Mouse (Mus musculus): ENCODE measurements around the gene Pde10a. TPM values are rescaled to one million over a fixed set of nuclear protein-coding genes. Genes with fewer than 3 reads are reported as not detected.

Gene Pde10a
- total RNA-seq, 1 experiment = 2.6 TPM

- H3K9ac ChIP-seq (ENCODE audit: insufficient read depth, low read depth, low read length, poor library complexity, severe bottlenecking) = no peak overlapping the region
- no peak overlapping the region for H3K27ac ChIP-seq (ENCODE audit: insufficient read depth, low read depth, low read length, poor library complexity, severe bottlenecking)
- H3K4me1 ChIP-seq (ENCODE audit: control insufficient read depth in 2 of 2, insufficient read depth in 2 of 2, low read length in 2 of 2, poor library complexity in 1 of 2) = 0 out of 4 replicates have a peak, but pooled peaks cover 0 to 2% of the 10 kb centered on the region in 2 experiments
- TF ChIP-seq ZNF384 (IDR thresholded peaks at IDR 0.05; ENCODE audit: low read depth, low read length) (peak; percentile 85), CHD2 (IDR thresholded peaks at IDR 0.05; ENCODE audit: low read depth, low read length) (no peak), MAFK (IDR thresholded peaks at IDR 0.05; ENCODE audit: insufficient read depth, low read depth, low read length) (0 out of 2 replicates have a peak, but pooled peaks have one; percentile 28)
- no peak overlapping the region for H3K4me3 ChIP-seq (ENCODE audit: insufficient read depth in 1 of 2, low read depth in 1 of 2, low read length in 2 of 2, poor library complexity in 1 of 2, severe bottlenecking in 1 of 2)
- no peaks in the 10 kb centered on the region for H3K36me3 ChIP-seq (ENCODE audit: control insufficient read depth, insufficient read depth, low read length, poor library complexity, severe bottlenecking)
- in situ Hi-C loops (cut with MboI; ENCODE audit: low sequenced_read_pairs in 2 of 2, unreplicated experiment in 2 of 2) = no loop called here
- no peaks in the 10 kb centered on the region for H3K9me3 ChIP-seq (ENCODE audit: control insufficient read depth, insufficient read depth, low read depth, low read length)
- DNase-seq (ENCODE audit: low read depth, low spot score) = peak; percentile 26
These were observed 162.9 kb downstream of the Pde10a start for GRCm38 (mm10) chr17:8688096-8688495.

- no peak overlapping the region for H3K4me3 ChIP-seq (ENCODE audit: insufficient read depth in 1 of 2, low read depth in 1 of 2, low read length in 2 of 2, poor library complexity in 1 of 2, severe bottlenecking in 1 of 2)
- no peak for DNase-seq (ENCODE audit: low read depth, low spot score)
- no peak for TF ChIP-seq CHD2 (IDR thresholded peaks at IDR 0.05; ENCODE audit: low read depth, low read length)
- no peak for TF ChIP-seq MAFK (IDR thresholded peaks at IDR 0.05; ENCODE audit: insufficient read depth, low read depth, low read length)
- TF ChIP-seq ZC3H11A (IDR thresholded peaks at IDR 0.05; ENCODE audit: borderline replicate concordance, low read depth, low read length) = no peak
- TF ChIP-seq ZNF384 (IDR thresholded peaks at IDR 0.05; ENCODE audit: low read depth, low read length) = no peak
- TF ChIP-seq HCFC1 (IDR thresholded peaks at IDR 0.05; ENCODE audit: borderline replicate concordance, insufficient read depth, low read length) = no peak
- no peak overlapping the region for H3K27ac ChIP-seq (ENCODE audit: insufficient read depth, low read depth, low read length, poor library complexity, severe bottlenecking)
- H3K9me3 ChIP-seq (ENCODE audit: control insufficient read depth, insufficient read depth, low read depth, low read length) = no peaks in the 10 kb centered on the region
- no peak overlapping the region for H3K9ac ChIP-seq (ENCODE audit: insufficient read depth, low read depth, low read length, poor library complexity, severe bottlenecking)
- no peaks in the 10 kb centered on the region for H3K4me1 ChIP-seq (ENCODE audit: control insufficient read depth in 2 of 2, insufficient read depth in 2 of 2, low read length in 2 of 2, poor library complexity in 1 of 2)
- in situ Hi-C loops (cut with MboI; ENCODE audit: low sequenced_read_pairs in 2 of 2, unreplicated experiment in 2 of 2) = no loop called here
- no peaks in the 10 kb centered on the region for H3K36me3 ChIP-seq (ENCODE audit: control insufficient read depth, insufficient read depth, low read length, poor library complexity, severe bottlenecking)
These were observed 173.1 kb downstream of the Pde10a start for GRCm38 (mm10) chr17:8698265-8698664.

- Histone ChIP-seq H3K9me3 (ENCODE audit: control insufficient read depth, insufficient read depth, low read depth, low read length) (no peaks in the 10 kb centered on the region), H3K9ac (ENCODE audit: insufficient read depth, low read depth, low read length, poor library complexity, severe bottlenecking) (no peak overlapping the region), H3K4me3 (ENCODE audit: insufficient read depth in 1 of 2, low read depth in 1 of 2, low read length in 2 of 2, poor library complexity in 1 of 2, severe bottlenecking in 1 of 2) (no peak overlapping the region), H3K4me1 (ENCODE audit: control insufficient read depth in 2 of 2, insufficient read depth in 2 of 2, low read length in 2 of 2, poor library complexity in 1 of 2) (no peaks in the 10 kb centered on the region), H3K36me3 (ENCODE audit: control insufficient read depth, insufficient read depth, low read length, poor library complexity, severe bottlenecking) (no peaks in the 10 kb centered on the region), H3K27ac (ENCODE audit: insufficient read depth, low read depth, low read length, poor library complexity, severe bottlenecking) (no peak overlapping the region)
- in situ Hi-C loops (cut with MboI; ENCODE audit: low sequenced_read_pairs in 2 of 2, unreplicated experiment in 2 of 2) = no loop called here
- DNase-seq (ENCODE audit: low read depth, low spot score) = no peak
- TF ChIP-seq HCFC1 (IDR thresholded peaks at IDR 0.05; ENCODE audit: borderline replicate concordance, insufficient read depth, low read length) = no peak
- TF ChIP-seq ZNF384 (IDR thresholded peaks at IDR 0.05; ENCODE audit: low read depth, low read length) = no peak
- TF ChIP-seq ZC3H11A (IDR thresholded peaks at IDR 0.05; ENCODE audit: borderline replicate concordance, low read depth, low read length) = no peak
- TF ChIP-seq CHD2 (IDR thresholded peaks at IDR 0.05; ENCODE audit: low read depth, low read length) = no peak
- no peak for TF ChIP-seq MAFK (IDR thresholded peaks at IDR 0.05; ENCODE audit: insufficient read depth, low read depth, low read length)
These were observed 173.6 kb downstream of the Pde10a start for GRCm38 (mm10) chr17:8698793-8699192.

GRCm38 (mm10) chr17:8701096-8701495 lies 175.9 kb downstream of the Pde10a start:
- in situ Hi-C loops (cut with MboI; ENCODE audit: low sequenced_read_pairs in 2 of 2, unreplicated experiment in 2 of 2) = no loop called here

GRCm38 (mm10) chr17:8702503-8702902 lies 177.3 kb downstream of the Pde10a start:
- TF ChIP-seq HCFC1 (IDR thresholded peaks at IDR 0.05; ENCODE audit: borderline replicate concordance, insufficient read depth, low read length) (no peak), MAFK (IDR thresholded peaks at IDR 0.05; ENCODE audit: insufficient read depth, low read depth, low read length) (no peak), ZC3H11A (IDR thresholded peaks at IDR 0.05; ENCODE audit: borderline replicate concordance, low read depth, low read length) (no peak), ZNF384 (IDR thresholded peaks at IDR 0.05; ENCODE audit: low read depth, low read length) (no peak), CHD2 (IDR thresholded peaks at IDR 0.05; ENCODE audit: low read depth, low read length) (no peak)
- DNase-seq (ENCODE audit: low read depth, low spot score) = no peak

More at GRCm38 (mm10) chr17:8701096-8701495, 175.9 kb downstream of the Pde10a start:
- Histone ChIP-seq H3K9ac (ENCODE audit: insufficient read depth, low read depth, low read length, poor library complexity, severe bottlenecking) (no peak overlapping the region), H3K36me3 (ENCODE audit: control insufficient read depth, insufficient read depth, low read length, poor library complexity, severe bottlenecking) (no peaks in the 10 kb centered on the region), H3K27ac (ENCODE audit: insufficient read depth, low read depth, low read length, poor library complexity, severe bottlenecking) (no peak overlapping the region), H3K9me3 (ENCODE audit: control insufficient read depth, insufficient read depth, low read depth, low read length) (no peaks in the 10 kb centered on the region), H3K4me1 (ENCODE audit: control insufficient read depth in 2 of 2, insufficient read depth in 2 of 2, low read length in 2 of 2, poor library complexity in 1 of 2) (no peaks in the 10 kb centered on the region), H3K4me3 (ENCODE audit: insufficient read depth in 1 of 2, low read depth in 1 of 2, low read length in 2 of 2, poor library complexity in 1 of 2, severe bottlenecking in 1 of 2) (no peak overlapping the region)
- no peak for DNase-seq (ENCODE audit: low read depth, low spot score)
- TF ChIP-seq ZNF384 (IDR thresholded peaks at IDR 0.05; ENCODE audit: low read depth, low read length) = no peak
- TF ChIP-seq CHD2 (IDR thresholded peaks at IDR 0.05; ENCODE audit: low read depth, low read length) = no peak

More at GRCm38 (mm10) chr17:8702503-8702902, 177.3 kb downstream of the Pde10a start:
- Histone ChIP-seq H3K9ac (ENCODE audit: insufficient read depth, low read depth, low read length, poor library complexity, severe bottlenecking) (no peak overlapping the region), H3K27ac (ENCODE audit: insufficient read depth, low read depth, low read length, poor library complexity, severe bottlenecking) (no peak overlapping the region), H3K4me1 (ENCODE audit: control insufficient read depth in 2 of 2, insufficient read depth in 2 of 2, low read length in 2 of 2, poor library complexity in 1 of 2) (no peaks in the 10 kb centered on the region), H3K9me3 (ENCODE audit: control insufficient read depth, insufficient read depth, low read depth, low read length) (no peaks in the 10 kb centered on the region), H3K4me3 (ENCODE audit: insufficient read depth in 1 of 2, low read depth in 1 of 2, low read length in 2 of 2, poor library complexity in 1 of 2, severe bottlenecking in 1 of 2) (no peak overlapping the region), H3K36me3 (ENCODE audit: control insufficient read depth, insufficient read depth, low read length, poor library complexity, severe bottlenecking) (no peaks in the 10 kb centered on the region)
- in situ Hi-C loops (cut with MboI; ENCODE audit: low sequenced_read_pairs in 2 of 2, unreplicated experiment in 2 of 2) = no loop called here

All from ES-E14 (cell line).